ENCODE assay signal across 8 mouse cellular contexts in genomic region chrX:73053860-73054563, GRCm38 (mm10). TPM values are rescaled to one million over a fixed set of nuclear protein-coding genes. Genes with fewer than 3 reads are reported as not detected.
DNase-seq lines count a peak whose midpoint lies in the region; ATAC-seq lines count a peak whose summit lies in the region.

No protein-coding gene starts in this region.

- H3K4me1 ChIP-seq in intestine, embryonic 14.5 days (replicated peaks; ENCODE audit: control insufficient read depth, insufficient read depth, low read length), result no peaks in the 10 kb centered on the region

- H3K36me3 ChIP-seq in intestine, embryonic 14.5 days (ENCODE audit: control insufficient read depth, insufficient read depth, low read length), result no peaks in the 10 kb centered on the region

- no peaks in the 10 kb centered on the region for H3K9me3 ChIP-seq in intestine, embryonic 14.5 days (ENCODE audit: control insufficient read depth, low read length)

- intact Hi-C loops in gastrocnemius, postnatal 36 days (cut with DNase I), result loop anchor here (5.0 to 10.0 kb wide), 4 partner anchors 137 to 601 kb away; partner anchors contain the start of genes Cetn2, Nsdhl and Trex2
- intact Hi-C loops in left cerebral cortex, postnatal 10 days (cut with DNase I), result no loop called here

- no peaks in the 10 kb centered on the region for H3K27me3 ChIP-seq in intestine, embryonic 14.5 days (replicated peaks; ENCODE audit: control insufficient read depth, insufficient read depth, low read length)

- 11% methylated on average over 14 of the region's 14 CpGs for WGBS in intestine, embryonic 14.5 days

- ATAC-seq in intestine, embryonic 14.5 days (replicated peaks; ENCODE audit: low FRiP score, low TSS enrichment, low read depth), result peak; percentile 87
- ATAC-seq in megakaryocyte-erythroid progenitor cell, adult 5-6 weeks (replicated peaks; ENCODE audit: low FRiP score, low TSS enrichment, poor library complexity, severe bottlenecking), result peak; percentile 95

- H3K9ac ChIP-seq in intestine, embryonic 14.5 days (ENCODE audit: low read length), result no peak overlapping the region

- DNase-seq in adrenal gland, adult 18-20 months (ENCODE audit: low spot score in 2 of 2), result peak; percentile 85 to 89
- peak; percentile 91 for DNase-seq in embryo, embryonic 11 days
- DNase-seq in gastrocnemius, postnatal 36 days, result peak; percentile 87 to 88
- peak; percentile 96 for DNase-seq in intestine, embryonic 14.5 days (ENCODE audit: low spot score)
- peak; percentile 91 to 92 for DNase-seq in left cerebral cortex, postnatal 10 days (ENCODE audit: extremely low spot score in 1 of 2, low spot score in 2 of 2)
- peak; percentile 95 for DNase-seq in right cerebral cortex, postnatal 14 days
- peak; percentile 87 for DNase-seq in urinary bladder, postnatal 25 days (ENCODE audit: low spot score)

- peak overlapping the region; percentile 15; the same call in 1 of the 2 replicates for H3K4me2 ChIP-seq in intestine, embryonic 14.5 days (ENCODE audit: low read length)

- H3K27ac ChIP-seq in intestine, embryonic 14.5 days (ENCODE audit: low read depth), result no peak overlapping the region

- H3K4me3 ChIP-seq in intestine, embryonic 14.5 days (ENCODE audit: low read depth, low read length), result no peak overlapping the region

RNA-seq across cellular contexts. Expression of gene Pnma3, which starts 10.6 kb away (rescaled TPM):
- total RNA-seq in adrenal gland, adult 18-20 months (2021), result under 1 TPM; 0.19 to 0.20 TPM
- total RNA-seq in gastrocnemius, postnatal 36 days (2021), result not detected
- 0.19 and 0.20 TPM in 2 replicates for polyA plus RNA-seq in intestine, embryonic 14.5 days (2014; fragmentation: Nextera tagmentation; extraction: Ambion mirVana)
- 10 to 100 TPM; 28.7 to 30.8 TPM for total RNA-seq in left cerebral cortex, postnatal 10 days (2021)
- total RNA-seq in megakaryocyte-erythroid progenitor cell, adult 5-6 weeks (2014; fragmentation: Nextera tagmentation), result not detected in 2 replicates
- not detected in 2 replicates for total RNA-seq in megakaryocyte-erythroid progenitor cell, adult 5-6 weeks (2017)

RNA-seq across cellular contexts. Expression of gene Pnma5, which starts 17.1 kb away (rescaled TPM):
- total RNA-seq in adrenal gland, adult 18-20 months (2021), result under 1 TPM; 0.16 to 0.17 TPM
- under 1 TPM in 1 of 2 experiments, not detected in 1; 0.10 TPM for total RNA-seq in gastrocnemius, postnatal 36 days (2021)
- 0.09 and 0.26 TPM in 2 replicates for polyA plus RNA-seq in intestine, embryonic 14.5 days (2014; fragmentation: Nextera tagmentation; extraction: Ambion mirVana)
- total RNA-seq in left cerebral cortex, postnatal 10 days (2021), result under 1 TPM; 0.41 to 0.59 TPM
- not detected in 2 replicates for total RNA-seq in megakaryocyte-erythroid progenitor cell, adult 5-6 weeks (2014; fragmentation: Nextera tagmentation)
- total RNA-seq in megakaryocyte-erythroid progenitor cell, adult 5-6 weeks (2017), result not detected in 2 replicates

RNA-seq across cellular contexts. Expression of gene Xlr4a, which starts 28.3 kb away (rescaled TPM):
- total RNA-seq in adrenal gland, adult 18-20 months (2021), result not detected
- total RNA-seq in gastrocnemius, postnatal 36 days (2021), result not detected
- 0.70 and 1.1 TPM in 2 replicates for polyA plus RNA-seq in intestine, embryonic 14.5 days (2014; fragmentation: Nextera tagmentation; extraction: Ambion mirVana)
- under 1 TPM in 1 of 2 experiments, not detected in 1; 0.91 TPM for total RNA-seq in left cerebral cortex, postnatal 10 days (2021)
- 12.6 and 21.7 TPM in 2 replicates for total RNA-seq in megakaryocyte-erythroid progenitor cell, adult 5-6 weeks (2014; fragmentation: Nextera tagmentation)
- 30.9 and 41.9 TPM in 2 replicates for total RNA-seq in megakaryocyte-erythroid progenitor cell, adult 5-6 weeks (2017)

RNA-seq across cellular contexts. Expression of gene Xlr3a, which starts 42.9 kb away (rescaled TPM):
- total RNA-seq in adrenal gland, adult 18-20 months (2021), result 1 to 10 TPM in 1 of 2 experiments, under 1 TPM in 1; 0.76 to 1.6 TPM
- under 1 TPM in 1 of 2 experiments, not detected in 1; 0.76 TPM for total RNA-seq in gastrocnemius, postnatal 36 days (2021)
- 1.4 and 7.2 TPM in 2 replicates for polyA plus RNA-seq in intestine, embryonic 14.5 days (2014; fragmentation: Nextera tagmentation; extraction: Ambion mirVana)
- total RNA-seq in left cerebral cortex, postnatal 10 days (2021), result 1 to 10 TPM in 1 of 2 experiments, under 1 TPM in 1; 0.51 to 4.8 TPM
- total RNA-seq in megakaryocyte-erythroid progenitor cell, adult 5-6 weeks (2014; fragmentation: Nextera tagmentation), result 1.2 and 4.0 TPM in 2 replicates
- total RNA-seq in megakaryocyte-erythroid progenitor cell, adult 5-6 weeks (2017), result 15.0 TPM in 1 of 2 replicates, not detected in the other

Comparison
In these comparisons a context has a peak if more than half of its experiments do, and no peak if none do; other contexts are left out.
1. RNA of gene Pnma3, which starts 10.6 kb away (total RNA-seq): 28.7 to 30.8 TPM in left cerebral cortex, postnatal 10 days; 0.19 to 0.20 TPM in adrenal gland, adult 18-20 months, not detected in gastrocnemius, postnatal 36 days and not detected in megakaryocyte-erythroid progenitor cell, adult 5-6 weeks; every median in the first group is over 10 times any median in the second.
2. RNA of gene Xlr4a, which starts 28.3 kb away (total RNA-seq): 12.6 to 41.9 TPM in megakaryocyte-erythroid progenitor cell, adult 5-6 weeks; 0.91 TPM in left cerebral cortex, postnatal 10 days, not detected in adrenal gland, adult 18-20 months and not detected in gastrocnemius, postnatal 36 days; every median in the first group is over 4 times any median in the second.
3. Peak in every context shown above with its lines, with median percentiles within 50 percentile points of each other: DNase-seq.